Mouse (Mus musculus): ENCODE measurements around the gene Ghrhr.
A peak's percentile ranks its signal among the peaks of the same experiment; 100 is the strongest.

Gene Ghrhr

GRCm38 (mm10) chr6:55396622-55397041 lies 20.5 kb downstream of the Ghrhr start:
- DNase-seq = peak; percentile 89

GRCm38 (mm10) chr6:55398869-55399628 lies 23.0 kb downstream of the Ghrhr start:
- DNase-seq = no peak

- DNase-seq = peak; percentile 71
These were observed 23.8 kb downstream of the Ghrhr start for GRCm38 (mm10) chr6:55399910-55400309.

- DNase-seq = no peak
These were observed 26.1 kb downstream of the Ghrhr start for GRCm38 (mm10) chr6:55402041-55402776.

- DNase-seq = no peak
These were observed 27.6 kb downstream of the Ghrhr start for GRCm38 (mm10) chr6:55403411-55404309.

GRCm38 (mm10) chr6:55404421-55404990 lies 28.4 kb downstream of the Ghrhr start:
- DNase-seq = no peak

GRCm38 (mm10) chr6:55407345-55407744 lies 31.2 kb downstream of the Ghrhr start:
- no peak for DNase-seq

GRCm38 (mm10) chr6:55410119-55410775 lies 34.2 kb downstream of the Ghrhr start:
- no peak for DNase-seq

- no peak for DNase-seq
These were observed 34.9 kb downstream of the Ghrhr start for GRCm38 (mm10) chr6:55410977-55411376.

- no peak for DNase-seq
These were observed 40.1 kb downstream of the Ghrhr start for GRCm38 (mm10) chr6:55416202-55416601.

GRCm38 (mm10) chr6:55418746-55419410 lies 42.8 kb downstream of the Ghrhr start:
- DNase-seq = no peak

- no peak for DNase-seq
These were observed 44.3 kb downstream of the Ghrhr start for GRCm38 (mm10) chr6:55420411-55420810.

GRCm38 (mm10) chr6:55420869-55421361 lies 44.8 kb downstream of the Ghrhr start:
- DNase-seq = no peak

- no peak for DNase-seq
These were observed 56.0 kb downstream of the Ghrhr start for GRCm38 (mm10) chr6:55432121-55432520.

GRCm38 (mm10) chr6:55434360-55434759 lies 58.3 kb downstream of the Ghrhr start:
- DNase-seq = peak; percentile 54

- DNase-seq = peak; percentile 43
These were observed 59.4 kb downstream of the Ghrhr start for GRCm38 (mm10) chr6:55435266-55436159.

- no peak for DNase-seq
These were observed 61.8 kb downstream of the Ghrhr start for GRCm38 (mm10) chr6:55437919-55438318.
